Mouse (Mus musculus) midbrain, postnatal 0 days (tissue): ENCODE measurements at regions not wholly inside any gene's neighbourhood (a gene's known extent, or its start where the extent isn't known, plus 50 kb on each side); places are given as distances from the start of the nearest gene placed in this dataset.

Experiments
- ATAC-seq: fragments of 200-750 bp; cut with Nextera tagmentation; 2 replicates; pipeline ENCODE4 v1.8.0; 2017; ENCODE audit warnings: moderate number of reproducible peaks, mild to moderate bottlenecking, moderate TSS enrichment, moderate library complexity; ENCODE audit not compliant: low FRiP score
- DNase-seq: peaks from one replicate; pipeline ENCODE4 v3.0.0-alpha.2; 2015; ENCODE audit warnings: low spot score
- H3K27ac ChIP-seq: fragments of 300-500 bp; sonication (generic); 2 replicates; pipeline ENCODE4 v1.5.1; 2014; ENCODE audit warnings: low read depth, mild to moderate bottlenecking, low read length, mixed read lengths
- H3K27me3 ChIP-seq: fragments of 300-500 bp; sonication (generic); 2 replicates; pipeline ENCODE4 v1.6.1; 2014; ENCODE audit warnings: low read length, control low read depth, mixed read lengths; ENCODE audit not compliant: insufficient read depth
- H3K36me3 ChIP-seq: fragments of 300-500 bp; sonication (generic); 2 replicates; pipeline ENCODE4 v1.6.1; 2014; ENCODE audit warnings: low read length, control low read depth, mixed read lengths; ENCODE audit not compliant: insufficient read depth
- H3K4me1 ChIP-seq: fragments of 300-500 bp; sonication (generic); 2 replicates; pipeline ENCODE4 v1.6.1; 2014; ENCODE audit warnings: mild to moderate bottlenecking, control low read depth, antibody characterized with exemption, low read length, mixed read lengths; ENCODE audit not compliant: insufficient read depth
- H3K4me2 ChIP-seq: fragments of 300-500 bp; sonication (generic); 2 replicates; pipeline ENCODE4 v1.6.1; 2014; ENCODE audit warnings: low read depth, mild to moderate bottlenecking, low read length, mixed read lengths; ENCODE audit not compliant: poor library complexity, severe bottlenecking
- H3K4me3 ChIP-seq: fragments of 300-500 bp; sonication (generic); 2 replicates; pipeline ENCODE4 v1.5.1; 2014; ENCODE audit warnings: low read depth, mild to moderate bottlenecking, low read length, moderate library complexity
- H3K9ac ChIP-seq: fragments of 300-500 bp; sonication (generic); replicated peaks from 2 replicates; pipeline ENCODE4 v1.6.1; 2014; ENCODE audit warnings: mild to moderate bottlenecking, low read length, moderate library complexity, mixed read lengths; ENCODE audit not compliant: poor library complexity, severe bottlenecking
- H3K9me3 ChIP-seq: fragments of 300-500 bp; sonication (generic); 2 replicates; pipeline ENCODE4 v1.6.1; 2016; ENCODE audit warnings: low read length, control low read depth
- CTCF ChIP-seq: IDR thresholded peaks from 2 replicates; pipeline ENCODE4 v1.5.1; 2016; ENCODE audit warnings: antibody characterized with exemption, mild to moderate bottlenecking
- WGBS: fragments of 180-500 bp; shearing (Covaris S2); extraction: QIAGEN DNeasy Blood & Tissue Kit; methylation state at CpG from one replicate; pipeline ENCODE4 v1.1.7; 2014; 5-methylcytosine and 5-hydroxymethylcytosine counted together

GRCm38 (mm10) chr16:39579621-39580020 is 404.5 kb upstream of the Lsamp start:
- H3K4me2 ChIP-seq, result no peak overlapping the region
- H3K36me3 ChIP-seq, result no peaks in the 10 kb centered on the region
- no peak for DNase-seq
- H3K27ac ChIP-seq, result no peak overlapping the region
- no peaks in the 10 kb centered on the region for H3K4me1 ChIP-seq
- TF ChIP-seq CTCF, result no peak
- H3K9ac ChIP-seq, result no peak overlapping the region
- no peaks in the 10 kb centered on the region for H3K27me3 ChIP-seq
- WGBS, result 76% methylated on average over 1 of the region's 1 CpGs
- no peak for ATAC-seq
- no peak overlapping the region for H3K4me3 ChIP-seq
- no peaks in the 10 kb centered on the region for H3K9me3 ChIP-seq
